Mouse (Mus musculus): ENCODE results near the gene Spcs2.

The Spcs2 gene

DNA sequence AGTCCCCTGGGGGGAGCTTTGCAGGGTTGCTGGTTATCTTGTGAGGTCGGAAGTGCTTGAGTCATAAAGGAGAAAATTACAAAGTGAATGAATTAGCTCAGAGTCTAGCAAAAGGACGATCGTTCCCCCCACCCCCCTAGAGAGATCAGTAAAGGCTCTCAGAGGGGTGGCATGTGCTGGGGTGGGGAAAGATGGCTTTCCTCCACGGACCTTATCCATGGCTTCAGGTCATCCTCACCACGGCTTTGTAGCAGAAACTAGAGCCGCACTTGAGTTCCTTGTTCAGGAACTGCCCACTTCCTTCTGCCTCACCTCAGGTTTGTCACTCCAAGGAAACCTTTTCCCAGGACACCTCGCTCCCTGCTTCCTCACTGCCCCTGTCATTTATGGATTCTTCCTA is at the start of gene Spcs2:
Gene Spcs2 (minus strand): TSS at position 101 of the 400 bp plus-strand sequence.
- no peak for DNase-seq

DNA sequence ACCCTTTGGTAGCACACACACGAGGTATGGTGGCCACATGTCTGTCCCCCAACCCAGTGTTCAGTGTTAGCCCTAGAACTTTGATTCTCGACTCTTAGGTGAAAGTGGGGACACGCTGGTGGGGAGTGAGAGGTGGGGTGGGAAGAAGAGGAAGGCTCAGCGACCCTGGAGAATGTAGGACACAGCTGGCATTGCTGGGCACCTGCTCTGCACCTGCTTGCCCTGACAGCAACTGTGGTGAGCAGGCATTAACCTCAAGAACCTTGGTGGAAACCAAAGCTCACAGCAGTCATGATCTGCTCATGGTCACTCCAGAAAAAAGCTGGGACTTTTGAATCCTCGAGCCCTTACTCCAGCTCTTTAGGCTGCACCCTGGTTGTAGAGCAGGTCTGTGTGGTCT is 47.8 kb upstream of the Spcs2 start:
- peak; percentile 75 to 84 for DNase-seq

DNA sequence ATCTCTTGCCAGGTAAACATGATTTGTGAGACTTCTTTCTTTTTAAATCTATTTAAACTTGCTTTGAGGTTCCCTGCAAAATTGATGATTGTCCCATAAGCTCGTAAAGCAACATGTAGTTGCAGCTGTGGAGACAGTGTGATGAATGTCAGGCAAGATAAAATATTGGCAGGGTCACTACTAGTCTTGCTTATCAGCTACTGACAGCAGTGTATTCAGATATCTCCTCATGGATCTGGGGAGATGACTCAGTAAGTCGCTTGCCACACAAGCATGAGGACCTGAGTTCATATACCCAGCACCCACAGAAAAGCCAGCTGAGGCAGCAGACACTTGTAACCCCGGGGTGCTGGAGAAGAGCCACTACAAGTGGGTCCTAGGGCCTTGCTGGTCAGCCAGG is 44.2 kb upstream of the Spcs2 start:
- no peak for DNase-seq

DNA sequence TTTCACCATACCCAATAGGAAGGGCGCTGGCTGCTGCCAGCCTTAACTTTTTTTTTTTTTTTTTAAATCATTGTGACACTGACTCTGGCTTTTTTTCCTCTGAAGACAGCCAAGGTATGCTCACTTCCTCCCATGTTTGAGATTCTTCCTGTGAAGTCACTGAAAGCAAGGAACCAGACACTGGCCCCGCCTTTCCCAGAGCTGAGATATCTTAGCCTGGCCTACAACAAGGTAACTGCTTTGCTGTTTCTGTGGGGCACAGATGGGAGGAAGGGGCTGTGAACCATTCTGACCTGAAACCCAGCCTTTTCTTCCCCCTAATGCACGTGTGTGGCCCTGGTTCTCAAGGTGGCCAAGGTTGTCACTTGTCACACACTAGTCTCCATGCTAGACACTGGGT is 43.1 kb upstream of the Spcs2 start:
- no peak for DNase-seq

DNA sequence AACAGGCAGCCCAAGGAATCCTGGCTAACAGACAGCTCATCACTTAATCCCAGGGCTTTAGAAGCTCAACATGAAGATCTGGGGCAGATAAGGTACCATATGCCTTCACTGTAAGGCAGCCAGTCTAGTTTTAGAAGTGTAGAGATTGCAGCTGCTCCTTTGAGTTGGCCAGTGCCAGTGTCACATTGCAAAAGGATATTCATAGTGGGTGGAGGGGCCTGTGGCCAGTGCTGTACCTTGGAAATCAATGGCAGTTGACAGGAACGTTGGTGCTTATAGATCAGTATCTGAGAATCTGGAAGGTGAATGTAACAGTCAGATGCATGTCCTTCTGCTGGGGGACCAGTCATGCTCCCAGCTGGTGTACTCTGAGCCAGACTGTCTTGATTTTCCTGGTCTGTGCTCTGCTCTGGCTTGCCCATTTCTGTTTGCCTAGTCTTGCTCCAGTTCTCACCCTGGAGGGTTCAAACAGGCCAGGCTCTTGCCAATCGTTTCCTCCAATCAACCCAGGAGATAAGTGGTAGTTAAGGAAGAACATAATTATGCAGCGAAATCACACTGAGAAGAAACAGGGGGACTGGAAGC is 41.3 kb upstream of the Spcs2 start:
- no peak for DNase-seq

DNA sequence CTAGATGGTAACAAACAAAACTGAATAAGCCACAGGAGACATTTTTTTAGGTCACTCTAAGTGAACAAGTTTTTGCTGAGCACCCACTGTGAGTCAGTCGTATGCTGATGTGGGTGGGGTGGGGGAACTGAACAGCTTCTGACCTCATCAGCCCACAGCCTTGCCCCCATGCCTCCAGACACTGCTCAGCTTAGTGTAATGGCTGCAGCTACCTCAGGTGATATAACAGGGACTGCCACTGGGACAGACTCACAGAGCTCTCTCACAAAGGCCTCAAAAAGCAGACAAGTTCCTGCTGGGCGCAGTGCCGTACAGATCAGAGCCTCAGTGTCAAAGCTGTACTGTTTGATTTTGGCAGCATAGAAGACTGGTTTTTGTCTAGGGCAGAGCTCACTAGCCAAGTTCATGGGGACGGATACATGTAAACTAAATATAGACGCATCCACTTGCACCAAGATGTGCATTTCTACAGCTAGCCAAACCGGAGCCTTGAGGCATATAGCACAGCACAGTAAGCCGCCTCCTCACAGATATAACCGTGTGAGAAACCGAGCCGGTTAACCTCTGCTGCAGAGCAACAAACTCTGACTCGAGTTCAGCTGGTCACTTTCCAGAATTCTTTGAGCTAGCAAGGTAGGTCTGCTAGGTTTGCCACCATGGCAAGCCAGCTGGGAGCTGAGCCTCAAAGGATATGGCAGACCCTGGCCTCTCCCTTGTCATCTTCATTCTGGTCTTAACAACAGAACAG is 39.8 kb upstream of the Spcs2 start:
- DNase-seq: no peak

DNA sequence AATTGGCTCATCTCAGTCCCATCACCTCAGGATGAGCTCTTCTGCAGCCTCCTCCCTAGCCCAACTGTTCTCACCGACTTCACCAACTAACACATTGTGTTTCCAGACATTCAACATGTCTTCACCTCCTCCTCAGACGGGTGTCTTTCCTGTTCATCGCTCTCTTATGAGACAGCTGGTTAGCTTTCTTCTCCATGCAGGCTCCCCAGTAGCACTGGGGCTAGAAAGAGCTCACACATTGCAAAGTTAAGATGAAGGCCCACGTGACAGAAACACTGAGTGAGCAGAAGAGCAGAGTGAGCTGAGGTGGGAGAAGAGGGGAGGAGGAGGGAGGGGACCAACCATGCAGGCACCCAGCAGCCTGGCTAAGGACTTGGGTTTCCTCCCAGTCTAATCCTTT is 38.9 kb upstream of the Spcs2 start:
- DNase-seq: peak; percentile 55 to 68

DNA sequence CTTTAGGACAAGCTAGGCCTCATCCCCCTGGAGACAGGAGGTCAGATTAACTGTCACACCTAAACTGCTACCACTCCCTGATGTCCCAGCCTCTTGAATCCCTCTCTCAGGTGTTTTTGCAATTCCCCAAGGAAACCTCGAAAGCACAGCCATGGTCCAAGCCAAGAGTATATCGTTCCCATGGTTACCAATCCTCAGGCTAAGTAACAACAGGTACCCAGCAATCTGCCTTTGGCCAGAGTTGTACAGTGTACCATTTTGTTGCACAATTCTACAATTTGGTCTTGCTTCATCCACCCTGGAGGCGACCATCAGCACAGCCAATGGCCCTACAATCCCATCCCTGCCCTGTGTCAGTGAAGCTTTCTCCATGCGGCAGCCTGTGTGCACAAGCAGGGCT is 33.6 kb upstream of the Spcs2 start:
- no peak for DNase-seq

DNA sequence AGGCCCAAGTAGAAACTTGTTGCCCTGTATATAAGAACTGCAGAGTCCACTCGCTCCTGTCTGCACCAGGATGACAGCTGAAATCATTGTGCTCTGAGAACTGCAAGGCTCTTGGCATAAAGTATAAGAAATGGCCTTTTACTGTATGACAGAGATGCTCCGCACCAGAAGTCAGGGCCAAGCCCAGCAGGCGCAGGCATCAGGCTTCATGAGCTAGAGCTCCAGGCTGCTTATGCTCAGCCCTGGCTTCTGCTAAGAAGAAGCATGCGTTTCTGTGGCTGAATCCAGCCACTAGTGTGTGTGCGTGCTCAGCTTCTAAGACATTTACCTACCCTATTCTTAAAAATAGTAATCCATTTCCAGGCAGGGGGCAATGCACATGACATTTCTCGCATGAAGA is 31.2 kb upstream of the Spcs2 start:
- DNase-seq: no peak

DNA sequence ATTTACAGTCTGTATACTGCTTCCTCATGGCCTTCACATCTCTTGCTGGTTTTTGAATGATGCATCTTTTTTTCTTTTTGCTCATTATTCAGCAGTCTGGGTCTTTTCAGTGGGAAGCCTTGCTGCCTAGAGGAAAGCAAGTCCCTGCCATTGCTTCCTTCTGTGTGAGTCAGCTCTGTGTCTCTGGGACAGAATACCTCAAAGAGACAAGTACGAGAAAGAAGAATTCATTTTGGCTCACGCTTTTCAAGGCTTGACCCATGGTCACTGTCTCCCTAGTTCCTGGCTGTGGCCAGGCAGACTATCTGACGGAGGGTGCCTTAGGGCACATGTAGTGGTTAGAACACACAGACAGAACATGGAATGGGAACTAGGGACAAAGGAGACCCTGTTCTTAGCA is 30.7 kb upstream of the Spcs2 start:
- no peak for DNase-seq

DNA sequence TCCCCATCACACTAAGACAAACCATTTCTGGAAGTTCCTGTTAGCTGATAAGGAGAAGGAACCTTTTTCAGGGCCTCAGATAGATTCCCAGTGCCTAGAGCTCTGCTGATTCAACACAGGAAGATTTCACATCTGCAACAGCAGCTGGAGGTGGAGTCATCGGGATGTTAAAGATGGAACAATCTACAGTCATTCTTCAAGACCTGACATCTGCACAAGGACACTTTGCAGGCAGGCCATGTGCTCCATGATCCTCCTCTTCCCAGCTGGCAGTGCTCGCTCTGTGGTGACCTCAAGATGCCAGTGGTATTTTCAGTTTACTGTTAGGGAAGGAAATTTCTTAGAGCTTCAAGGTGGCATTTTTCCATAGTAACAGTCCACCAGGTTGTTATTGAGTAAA is 29.1 kb upstream of the Spcs2 start:
- DNase-seq: no peak

DNA sequence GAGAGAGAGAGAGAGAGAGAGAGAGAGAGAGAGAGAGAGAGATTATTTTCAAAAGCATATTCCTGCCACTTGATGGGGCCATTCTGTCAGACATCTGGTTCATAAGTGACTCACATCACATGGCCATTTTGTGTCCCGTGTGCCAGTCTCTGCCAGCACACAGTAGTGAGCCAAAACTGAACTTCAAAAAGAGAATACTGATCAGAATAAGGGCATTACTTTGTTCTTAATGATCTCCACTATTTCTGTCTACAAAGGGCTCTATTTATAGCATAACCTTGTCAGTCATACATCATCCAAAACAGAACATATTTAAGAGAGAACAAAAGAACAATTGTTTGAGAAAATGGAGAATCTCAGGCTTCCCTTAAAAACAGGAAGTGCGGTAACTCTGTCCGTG is 28.2 kb upstream of the Spcs2 start:
- no peak for DNase-seq

DNA sequence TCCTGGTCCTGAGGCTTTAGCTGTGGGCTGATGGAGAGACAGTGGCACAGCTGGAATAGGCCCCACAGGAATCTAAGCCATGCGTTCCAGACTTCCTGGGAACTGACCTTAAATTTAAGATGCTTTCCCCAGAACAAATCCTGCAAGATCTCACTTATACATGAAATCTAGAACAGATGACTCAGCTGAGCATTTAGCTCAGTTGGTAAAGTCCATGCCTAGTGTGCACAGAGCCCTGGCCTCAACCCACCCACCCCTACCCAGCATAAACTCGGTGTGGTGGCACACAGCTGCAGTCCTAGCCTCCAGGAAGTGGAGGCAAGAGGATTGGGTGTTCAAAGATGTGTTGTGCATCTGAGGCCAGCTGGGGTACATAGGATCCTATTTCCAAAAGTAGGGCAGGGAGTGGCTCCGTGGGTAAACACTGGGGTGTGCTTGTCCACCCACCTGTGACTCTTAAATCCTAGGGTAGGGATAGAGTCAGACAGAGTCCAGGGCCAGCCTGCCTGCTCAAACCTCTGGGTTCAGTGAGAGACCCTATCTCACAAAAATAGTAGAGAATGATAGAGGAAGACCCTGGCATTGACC is 27.0 kb upstream of the Spcs2 start:
- peak; percentile 53 to 79 for DNase-seq

DNA sequence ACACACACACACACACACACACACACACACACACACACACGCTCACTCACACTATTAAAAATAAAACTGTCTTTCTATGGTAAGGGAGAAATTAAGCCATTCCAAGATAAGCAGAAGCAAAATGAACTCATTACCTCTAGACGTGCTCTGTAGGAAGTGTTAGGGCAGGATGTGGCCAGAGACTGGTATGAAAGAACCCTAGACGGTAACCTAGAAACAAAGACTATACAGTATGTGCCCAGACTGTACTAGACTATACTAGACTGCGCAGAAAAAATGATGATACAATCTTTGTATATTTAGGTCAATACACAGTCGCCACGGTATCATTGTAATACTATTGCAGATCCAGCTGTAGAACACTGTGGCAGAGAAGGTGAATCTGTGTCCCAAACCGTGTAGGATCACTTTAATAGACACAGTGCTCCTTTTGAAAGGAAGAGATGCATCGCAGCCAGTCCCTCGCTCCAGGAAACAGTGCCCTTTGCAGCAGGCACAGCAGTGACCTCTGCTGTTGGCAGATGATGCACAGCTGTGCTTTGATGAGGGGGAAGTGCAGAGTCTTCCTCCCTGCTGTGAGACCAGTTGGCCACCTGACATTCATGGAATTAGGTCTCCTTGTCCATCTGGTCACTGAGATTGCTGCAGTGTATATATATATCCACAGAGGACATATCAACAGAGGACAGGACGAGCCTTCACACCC is 26.1 kb upstream of the Spcs2 start:
- peak; percentile 67 to 81 for DNase-seq

DNA sequence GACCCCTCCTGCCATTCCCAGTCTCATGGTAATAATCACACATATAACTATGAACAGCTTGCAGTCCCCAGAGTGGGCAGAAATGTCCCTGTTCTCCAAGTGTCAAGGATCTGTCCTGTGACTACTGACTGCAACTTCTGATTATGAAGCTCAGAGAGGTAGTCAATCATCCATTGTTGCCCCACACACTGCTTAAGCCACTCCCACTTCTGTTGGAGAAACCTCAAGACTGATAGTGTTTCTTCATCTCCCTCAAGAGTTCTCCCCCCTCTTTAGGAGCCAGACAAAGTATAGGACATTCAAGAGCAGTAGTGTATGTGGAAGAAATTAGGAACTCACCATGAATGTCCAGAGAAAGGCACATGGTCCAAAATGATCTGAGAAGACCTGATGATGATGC is 24.5 kb upstream of the Spcs2 start:
- no peak for DNase-seq

DNA sequence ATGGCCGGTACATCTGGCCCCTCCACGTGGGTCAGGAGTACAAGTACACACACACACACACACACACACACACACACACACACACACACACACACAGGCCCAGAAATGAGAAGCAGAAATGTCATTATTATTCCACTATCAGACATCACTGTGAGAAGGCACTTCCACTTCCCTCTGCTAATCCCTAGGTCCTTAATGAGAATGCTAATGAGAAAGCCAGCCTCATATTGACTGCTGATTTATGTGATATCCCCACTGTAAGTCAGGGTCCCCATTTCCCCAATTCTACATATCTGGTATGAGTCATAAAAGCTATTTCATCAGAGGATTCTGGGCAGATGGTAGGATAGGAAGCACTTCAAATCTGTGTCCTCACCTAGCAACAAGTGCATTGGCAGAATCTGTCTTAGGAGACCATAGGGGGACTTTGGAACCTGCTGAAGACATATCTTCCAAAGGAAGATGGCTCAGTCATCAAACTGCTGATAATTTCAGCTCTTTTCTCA is 24.0 kb upstream of the Spcs2 start:
- DNase-seq: no peak

DNA sequence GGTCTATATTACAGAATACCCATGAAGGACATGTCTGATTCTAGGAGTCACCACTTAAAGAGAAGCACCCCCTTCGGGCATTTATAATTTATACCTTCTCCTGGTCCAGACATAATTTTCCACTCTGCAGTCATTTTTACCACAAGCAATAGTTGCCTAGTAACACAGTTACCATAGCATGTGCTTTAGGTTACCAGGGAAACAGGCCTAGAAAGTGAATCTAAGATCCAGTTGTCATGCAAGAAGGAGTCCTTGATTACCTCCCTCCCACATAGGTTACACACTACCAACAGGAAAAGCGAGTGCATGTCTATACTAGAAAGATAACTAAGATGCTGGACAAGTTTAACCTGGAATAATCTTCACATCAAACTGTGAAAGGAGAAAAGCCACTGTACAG is 15.0 kb upstream of the Spcs2 start:
- DNase-seq: no peak

DNA sequence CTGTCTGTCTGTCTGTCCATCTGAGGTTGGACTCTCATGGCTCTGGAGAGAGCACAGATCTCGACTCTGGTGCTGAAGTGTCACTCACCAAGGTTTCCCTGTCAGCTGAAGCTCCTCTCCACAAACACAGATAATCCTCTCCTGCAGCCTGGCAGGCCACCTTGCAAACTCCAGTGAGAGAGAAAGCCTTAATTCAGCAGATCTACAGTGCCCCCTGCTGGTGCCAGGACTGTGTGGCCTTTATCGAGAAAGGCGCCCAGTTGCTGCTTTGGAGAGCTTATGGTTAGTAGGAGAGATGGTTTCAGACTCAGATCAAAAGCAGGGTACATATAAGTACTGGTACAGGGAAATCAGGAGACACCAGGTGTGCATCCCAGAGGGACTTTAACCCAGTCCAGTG is 13.1 kb upstream of the Spcs2 start:
- peak; percentile 68 to 72 for DNase-seq

DNA sequence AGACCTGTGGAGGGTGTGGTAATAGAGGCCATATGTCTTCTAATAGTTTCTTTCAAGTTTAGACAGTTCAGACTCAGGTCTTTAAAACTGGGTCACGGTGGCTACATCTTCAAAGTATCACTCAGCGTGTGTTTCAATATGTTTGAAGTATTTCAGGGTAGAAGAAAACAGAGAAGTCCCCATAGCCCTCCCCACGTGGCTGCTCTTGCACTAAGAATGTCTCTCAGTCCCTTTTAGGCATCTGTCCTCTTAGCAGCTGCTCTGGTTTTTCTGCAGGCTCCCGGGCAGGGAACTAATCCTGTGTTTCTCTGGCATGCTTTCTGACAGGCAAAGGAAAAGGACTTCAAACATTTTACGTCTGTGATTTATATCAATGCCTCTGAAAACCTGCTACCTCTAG is 12.6 kb upstream of the Spcs2 start:
- no peak for DNase-seq

DNA sequence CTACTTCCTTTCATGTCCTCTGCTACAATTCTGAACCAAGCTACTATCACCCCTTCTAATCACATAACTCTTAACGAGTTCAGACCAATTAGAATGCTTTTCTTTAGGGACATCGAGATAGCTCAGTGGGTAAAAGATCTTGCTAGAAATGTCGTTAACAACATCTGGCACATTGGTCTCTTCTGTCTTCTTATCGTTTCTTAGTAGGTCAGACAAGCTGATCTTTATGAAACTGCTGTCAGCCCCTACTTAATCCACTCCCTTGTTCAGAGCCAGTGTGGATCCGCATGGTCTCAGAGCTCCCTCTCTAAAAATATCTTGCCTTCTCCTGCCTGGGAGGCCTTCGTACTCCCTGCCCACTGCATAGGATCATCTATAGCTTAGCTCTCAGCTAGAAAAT is 10.7 kb upstream of the Spcs2 start:
- DNase-seq: no peak

DNA sequence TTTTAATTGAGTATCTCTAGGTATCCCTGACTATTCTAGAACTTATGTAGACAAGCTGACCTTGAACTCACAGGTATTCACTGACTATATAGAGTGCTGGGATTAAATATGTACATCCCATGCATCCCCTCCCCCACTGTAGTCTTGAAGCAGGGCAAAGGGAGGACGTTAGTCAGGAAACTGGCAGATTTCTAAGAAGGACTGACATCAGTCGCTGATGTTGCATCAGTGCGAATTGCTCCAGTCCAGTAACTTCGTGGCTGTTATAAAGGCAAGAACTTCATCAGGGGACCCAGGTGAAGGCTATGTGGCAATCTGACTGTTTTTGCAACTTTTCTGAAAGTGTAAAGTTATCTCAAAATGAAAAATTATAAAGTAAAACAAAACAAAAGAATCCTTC is 6.0 kb upstream of the Spcs2 start:
- no peak for DNase-seq

DNA sequence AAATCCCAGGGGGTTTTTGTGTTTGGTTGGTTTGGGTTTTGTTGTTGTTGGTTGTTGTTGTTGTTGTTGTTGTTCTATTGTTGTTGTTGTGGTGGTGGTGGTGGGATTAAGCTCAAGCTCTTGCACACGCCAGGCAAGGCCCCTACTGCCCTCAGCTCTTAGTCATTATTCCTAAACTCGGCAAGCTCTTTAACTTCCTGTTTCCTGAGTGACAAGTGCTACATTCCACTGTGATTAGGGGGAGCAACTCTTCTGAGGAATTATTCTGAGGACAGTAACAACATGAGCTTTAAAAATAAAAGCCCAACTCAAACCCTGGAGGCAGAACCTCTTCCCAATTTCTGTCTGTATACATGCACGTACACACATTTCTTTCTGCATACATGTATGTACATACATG is 2.0 kb upstream of the Spcs2 start:
- DNase-seq: no peak

DNA sequence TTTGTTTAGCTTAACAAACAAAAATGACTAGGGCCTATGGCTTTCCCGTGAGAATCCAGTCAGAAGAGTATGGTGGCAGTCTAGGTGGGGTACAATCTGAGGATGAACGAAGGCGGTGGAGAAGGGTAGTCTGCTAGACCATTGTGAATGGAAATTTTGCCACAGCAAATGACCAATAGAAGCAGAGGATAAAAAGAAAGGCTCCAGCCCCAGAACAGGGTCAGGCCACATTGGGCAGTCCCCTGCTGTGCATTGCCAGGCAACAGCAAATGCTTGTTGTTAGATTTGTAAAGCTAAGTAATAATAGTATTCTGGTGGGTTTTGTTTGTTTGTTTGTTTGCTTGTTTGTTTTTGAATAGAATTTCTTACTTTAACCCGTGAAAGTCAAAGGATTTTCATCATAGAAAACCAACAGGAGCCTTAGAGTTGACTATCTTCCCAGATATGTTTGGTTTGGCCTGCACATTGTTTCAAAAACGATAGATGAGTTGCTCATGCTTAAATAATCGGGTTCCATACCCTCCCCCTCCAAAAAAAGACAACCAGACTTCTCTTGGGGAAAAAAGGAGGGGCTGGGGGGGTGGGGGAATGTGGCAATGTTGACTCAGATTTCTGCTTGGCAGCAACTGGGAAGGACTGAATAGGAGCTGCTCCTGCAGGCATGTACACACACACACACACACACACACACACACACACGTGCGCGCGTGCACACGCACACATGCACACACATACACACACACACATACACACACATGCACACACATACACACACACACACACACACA is 1.2 kb upstream of the Spcs2 start:
- no peak for DNase-seq
